Mouse (Mus musculus) urinary bladder, adult 2 months (tissue): Measurements from ENCODE around the gene Rnaset2a. TPM values are rescaled to one million over a fixed set of nuclear protein-coding genes. Genes with fewer than 3 reads are reported as not detected.
"Not testable (repeated sequence)": the region's sequence is repeated elsewhere in the genome, so short reads cannot be mapped to it uniquely, and the experiment has no call there.

Experiments
- DNase-seq: peaks from one replicate; pipeline ENCODE4 v3.0.0; 2022; ENCODE audit warnings: low spot score
- polyA plus RNA-seq: library from polyadenylated mRNA; depleted of rRNA; stranded (reverse); fragments of >200 nt; gene quantifications from 2 replicates; pipeline ENCODE4 v1.2.3, GENCODE M21; 2012; rRNA removed

The Rnaset2a gene
- polyA plus RNA-seq = 43.7 and 58.1 TPM in 2 replicates

- DNase-seq = peak; percentile 33
Measured at GRCm38 (mm10) chr17:8147439-8148316, at the start of gene Rnaset2a, which contains the start of gene Gm49673. Gene Rnaset2a (minus strand): TSS chr17:8148097. Gene Gm49673 (minus strand): TSS chr17:8147788.

DNA sequence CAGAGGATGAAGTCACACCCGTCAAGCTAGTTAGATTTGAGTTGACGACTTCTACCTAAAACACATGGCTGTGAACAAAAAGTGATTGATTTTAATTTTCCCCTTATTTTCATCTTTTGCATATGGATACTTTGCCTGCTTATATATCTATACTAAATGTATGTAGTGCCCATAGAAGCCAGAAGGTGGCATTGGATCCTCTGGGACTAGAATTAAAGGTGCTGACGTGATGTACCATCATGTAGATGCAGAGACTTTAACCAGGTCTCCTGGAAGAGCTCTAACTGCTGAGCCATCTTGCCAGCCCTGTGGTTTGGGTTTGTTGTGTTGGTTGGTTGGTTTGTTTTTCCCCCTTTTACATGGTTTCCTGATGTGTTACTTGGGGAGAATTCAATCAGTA lies 49.8 kb upstream of the Rnaset2a start:
- no peak for DNase-seq

DNA sequence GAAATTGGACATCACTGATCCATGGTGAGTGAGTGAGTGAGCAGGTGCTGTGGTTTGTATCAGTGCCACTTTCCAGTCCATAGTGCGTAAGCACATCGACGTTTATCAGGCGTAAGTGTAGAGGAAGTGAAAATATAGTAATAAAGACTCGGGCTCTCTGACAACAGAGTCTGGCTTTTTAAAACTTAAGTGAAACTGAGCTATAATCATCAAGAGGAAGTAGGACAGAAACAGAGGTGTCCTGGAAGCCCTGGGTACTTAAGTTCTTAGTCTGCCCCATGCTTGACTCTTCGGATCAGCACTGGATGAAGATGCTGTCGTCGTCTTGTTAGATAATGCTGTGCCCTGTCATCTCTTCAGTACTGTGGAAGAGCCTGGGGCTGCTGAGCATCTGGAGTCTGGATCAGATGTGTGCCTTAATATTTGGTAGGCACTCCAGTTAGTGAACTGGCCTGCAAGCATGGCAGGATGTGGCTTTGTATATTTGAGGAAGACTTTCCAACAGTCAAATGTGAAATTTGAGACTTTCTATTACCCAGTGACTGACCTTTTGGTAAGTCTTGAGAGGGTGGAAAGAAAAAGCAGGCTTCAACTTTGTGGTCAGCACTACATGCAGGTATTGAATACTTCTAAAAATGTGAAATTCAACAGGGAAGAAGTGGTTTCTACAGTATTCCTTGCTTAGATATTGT lies 47.9 kb upstream of the Rnaset2a start:
- no peak for DNase-seq

DNA sequence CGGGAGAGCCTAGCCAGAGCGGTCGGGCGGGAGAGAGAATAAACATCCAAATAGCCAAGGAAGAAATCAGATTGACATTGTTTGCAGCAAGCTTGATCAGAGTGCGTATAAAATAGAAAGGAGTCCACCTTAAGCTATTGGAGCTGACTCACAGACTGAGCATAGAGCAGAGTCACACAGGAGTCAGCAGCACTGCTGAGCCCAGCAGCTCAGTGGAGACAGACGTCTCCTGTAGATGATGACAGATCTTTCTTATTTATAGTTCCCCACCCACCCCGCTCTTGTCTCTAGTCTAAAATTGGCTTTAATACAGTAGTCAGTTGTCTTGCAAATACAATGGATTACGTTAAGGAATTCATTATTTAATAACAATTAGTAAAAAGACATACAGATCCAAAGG lies 45.8 kb upstream of the Rnaset2a start:
- DNase-seq = no peak

- DNase-seq = no peak
Measured at GRCm38 (mm10) chr17:8184217-8184616, 36.3 kb upstream of the Rnaset2a start.

GRCm38 (mm10) chr17:8183815-8184214 lies 35.9 kb upstream of the Rnaset2a start:
- no peak for DNase-seq

DNA sequence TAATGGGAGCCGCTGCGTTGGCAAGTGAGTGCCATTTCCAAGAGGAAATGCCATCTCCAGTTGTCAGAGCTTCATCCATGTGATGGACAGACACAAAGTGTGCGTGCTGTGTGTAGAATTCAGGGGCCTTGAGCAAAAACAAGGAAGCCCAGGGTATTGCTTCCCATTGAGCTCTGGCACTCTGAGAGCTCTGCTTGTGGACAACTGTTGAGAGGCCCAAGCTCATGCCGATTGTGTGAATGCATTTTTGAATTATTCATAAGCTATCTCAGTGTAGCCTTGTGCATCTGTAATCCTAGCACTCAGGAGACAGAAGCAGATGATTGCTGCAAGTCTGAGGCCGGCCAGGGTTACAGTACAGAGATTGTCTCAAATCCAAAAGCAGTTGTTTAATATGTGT lies 29.2 kb upstream of the Rnaset2a start:
- no peak for DNase-seq

GRCm38 (mm10) chr17:8171081-8171480 lies 23.2 kb upstream of the Rnaset2a start:
- DNase-seq = no peak

- no peak for DNase-seq
Measured at GRCm38 (mm10) chr17:8170331-8170730, 22.4 kb upstream of the Rnaset2a start.

- DNase-seq = not testable (repeated sequence)
Measured at GRCm38 (mm10) chr17:8167436-8167835, 19.5 kb upstream of the Rnaset2a start.

DNA sequence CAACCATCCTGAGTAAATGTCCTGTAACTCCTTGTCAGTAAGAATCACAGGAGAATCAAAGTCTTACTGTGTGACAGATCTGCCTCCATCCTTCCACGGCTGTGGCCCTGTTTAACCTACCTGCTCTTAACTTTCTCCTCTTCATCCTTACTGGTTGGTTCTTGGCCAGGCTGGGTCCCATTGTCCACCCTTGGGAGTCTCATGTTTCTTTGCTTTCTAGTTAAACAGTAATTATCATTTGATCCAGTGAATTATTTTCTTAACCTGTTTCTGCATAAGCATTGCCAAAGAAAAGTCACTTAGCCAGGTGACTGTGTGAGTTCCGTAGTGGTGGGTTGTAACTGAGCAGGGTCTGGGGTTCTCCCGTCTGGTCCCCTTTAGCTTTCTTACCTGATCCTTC lies 18.6 kb upstream of the Rnaset2a start:
- DNase-seq = not testable (repeated sequence)

- DNase-seq = not testable (repeated sequence)
Measured at GRCm38 (mm10) chr17:8165977-8166376, 18.1 kb upstream of the Rnaset2a start.

- DNase-seq = peak; percentile 49
Measured at GRCm38 (mm10) chr17:8165608-8165945, 17.7 kb upstream of the Rnaset2a start.

- DNase-seq = peak; percentile 63
Measured at GRCm38 (mm10) chr17:8164701-8165607, 17.1 kb upstream of the Rnaset2a start, which contains the start of gene Fgfr1op. Gene Fgfr1op (plus strand): TSS chr17:8165501.

GRCm38 (mm10) chr17:8160969-8161368 lies 13.1 kb upstream of the Rnaset2a start:
- DNase-seq = not testable (repeated sequence)

- DNase-seq = not testable (repeated sequence)
Measured at GRCm38 (mm10) chr17:8158627-8159026, 10.7 kb upstream of the Rnaset2a start.

DNA sequence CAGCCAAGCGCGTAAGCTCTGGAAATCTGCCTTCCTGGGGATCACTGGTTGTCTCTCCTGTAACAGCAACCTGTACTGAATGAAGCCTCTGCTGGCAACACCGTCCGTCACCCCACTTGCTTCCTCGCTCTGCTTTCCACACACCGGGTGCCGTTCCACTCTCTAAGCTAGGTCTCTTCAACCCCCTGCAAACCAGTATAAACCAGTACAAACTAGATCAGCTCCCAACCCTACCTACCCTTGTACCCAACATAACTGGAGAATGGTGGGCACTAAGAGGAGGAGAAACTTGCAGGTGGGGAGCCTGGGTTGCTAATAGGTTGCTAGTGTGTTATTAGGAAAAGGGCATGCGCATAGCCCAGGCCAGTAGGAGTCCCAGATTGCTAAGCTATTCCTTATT lies 8.1 kb upstream of the Rnaset2a start:
- DNase-seq = not testable (repeated sequence)

GRCm38 (mm10) chr17:8155010-8155409 lies 7.1 kb upstream of the Rnaset2a start:
- DNase-seq = not testable (repeated sequence)

- DNase-seq = not testable (repeated sequence)
Measured at GRCm38 (mm10) chr17:8146931-8147330, 966 bp downstream of the Rnaset2a start.

- not testable (repeated sequence) for DNase-seq
Measured at GRCm38 (mm10) chr17:8143802-8144673, 3.9 kb downstream of the Rnaset2a start.

- DNase-seq = not testable (repeated sequence)
Measured at GRCm38 (mm10) chr17:8140210-8140609, 7.7 kb downstream of the Rnaset2a start.
